Comparison of ENCODE assay signal across 13 mouse cellular contexts in the genomic region with DNA sequence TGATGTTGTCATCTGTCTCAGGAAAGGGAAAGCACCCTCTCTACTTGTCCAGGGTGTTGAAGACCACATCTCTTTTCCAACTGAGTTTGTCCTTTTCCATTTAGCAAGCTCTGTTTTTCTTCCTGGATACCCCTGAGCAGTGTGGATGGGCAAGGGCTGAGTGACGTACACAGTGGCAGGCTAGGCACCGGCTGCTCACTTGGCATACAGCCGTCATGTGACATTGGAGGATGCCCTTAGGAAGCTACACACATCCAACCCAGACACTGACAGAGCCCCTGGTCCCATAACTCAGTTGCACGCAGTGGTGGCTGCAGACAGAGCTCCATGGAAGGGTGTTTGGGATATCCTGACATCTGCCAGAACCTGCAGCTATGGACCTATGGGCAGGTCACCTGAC.
"Had no signal": no experiment of that assay in that cellular context is flagged by ENCODE, and none has a peak within 500 bp of the region (broad histone marks: within the 10 kb centered on the region; RNA-seq: fewer than 3 reads in every experiment).

No protein-coding gene starts in this region.

- DNase-seq: cerebellum, adult 8-10 months; cerebellum, adult 9-10 months; cerebellum, postnatal 36 days; embryo, embryonic 11 days; forebrain, postnatal 0 days; gastrocnemius, adult 2 months; gastrocnemius, postnatal 10 days; gastrocnemius, postnatal 14 days; gastrocnemius, postnatal 25 days; gastrocnemius, postnatal 36 days; heart, adult 11 months; heart, adult 18-20 months; heart, adult 2 months had no signal
